Mouse (Mus musculus) CD4-positive, CD25-positive, alpha-beta regulatory T cell, adult 2 months (primary cell): ENCODE data around the gene Cwh43.

Experiments
- DNase-seq: peaks from one replicate; pipeline ENCODE4 v3.0.0-alpha.2; 2012; ENCODE audit warnings: low read depth, low spot score

Gene Cwh43

GRCm38 (mm10) chr5:73405981-73406722 lies at the start of gene Cwh43:
Gene Cwh43, plus strand, starts transcription at chr5:73406075.
- no peak for DNase-seq

GRCm38 (mm10) chr5:73359134-73359751 lies 46.6 kb upstream of the Cwh43 start:
- no peak for DNase-seq

GRCm38 (mm10) chr5:73359752-73360141 lies 46.1 kb upstream of the Cwh43 start:
- peak; percentile 24 for DNase-seq

GRCm38 (mm10) chr5:73360240-73360639 lies 45.6 kb upstream of the Cwh43 start:
- DNase-seq = no peak

- no peak for DNase-seq
These were observed 43.5 kb upstream of the Cwh43 start for GRCm38 (mm10) chr5:73362338-73362737.

GRCm38 (mm10) chr5:73362791-73363190 lies 43.1 kb upstream of the Cwh43 start:
- no peak for DNase-seq

- no peak for DNase-seq
These were observed 41.6 kb upstream of the Cwh43 start for GRCm38 (mm10) chr5:73364107-73364864.

- DNase-seq = no peak
These were observed 38.0 kb upstream of the Cwh43 start for GRCm38 (mm10) chr5:73367906-73368305.

GRCm38 (mm10) chr5:73368845-73369447 lies 36.9 kb upstream of the Cwh43 start:
- no peak for DNase-seq

GRCm38 (mm10) chr5:73369731-73370130 lies 36.1 kb upstream of the Cwh43 start:
- DNase-seq = no peak

GRCm38 (mm10) chr5:73372601-73373000 lies 33.3 kb upstream of the Cwh43 start:
- DNase-seq = no peak

GRCm38 (mm10) chr5:73373184-73373583 lies 32.7 kb upstream of the Cwh43 start:
- no peak for DNase-seq

- DNase-seq = no peak
These were observed 29.8 kb upstream of the Cwh43 start for GRCm38 (mm10) chr5:73376041-73376440.

DNA sequence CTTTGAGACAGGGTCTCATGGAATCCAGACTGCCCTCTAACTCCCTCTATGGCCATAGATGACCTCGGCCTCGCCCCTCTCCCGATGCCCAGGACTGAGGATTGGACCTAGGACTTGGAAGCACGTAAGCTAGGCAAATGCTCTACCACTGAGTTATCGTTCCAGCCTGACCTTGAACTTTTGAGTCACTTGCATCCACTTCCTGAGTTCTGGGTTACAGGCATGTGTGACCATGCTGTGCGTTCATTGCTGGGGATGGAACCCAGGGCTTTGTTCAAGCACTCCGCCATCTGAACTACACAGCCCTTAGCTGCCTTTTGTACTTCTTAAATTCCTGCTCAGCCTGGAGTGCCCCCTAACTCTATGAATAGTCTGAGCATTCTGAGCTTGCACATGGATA lies 29.4 kb upstream of the Cwh43 start:
- DNase-seq = no peak

DNA sequence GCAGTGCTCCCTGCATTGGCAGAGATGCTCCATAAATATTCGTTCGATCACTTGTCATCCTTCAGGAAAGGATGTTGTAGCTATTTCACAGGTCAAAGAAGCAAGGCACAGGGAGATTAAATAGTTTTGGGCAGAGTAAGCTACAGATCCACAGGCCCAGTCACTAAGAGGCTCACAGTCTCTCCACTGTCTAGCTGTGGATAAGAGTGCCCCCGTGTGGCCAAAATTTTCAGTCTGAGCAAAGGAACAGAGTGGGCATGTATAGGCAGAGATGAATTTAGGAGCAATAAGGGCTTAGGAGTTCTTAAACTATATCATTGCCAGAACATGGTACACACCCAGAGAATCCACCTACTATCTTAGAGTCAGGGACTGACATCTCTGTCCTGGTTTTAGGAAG lies 26.0 kb upstream of the Cwh43 start:
- peak; percentile 80 for DNase-seq

DNA sequence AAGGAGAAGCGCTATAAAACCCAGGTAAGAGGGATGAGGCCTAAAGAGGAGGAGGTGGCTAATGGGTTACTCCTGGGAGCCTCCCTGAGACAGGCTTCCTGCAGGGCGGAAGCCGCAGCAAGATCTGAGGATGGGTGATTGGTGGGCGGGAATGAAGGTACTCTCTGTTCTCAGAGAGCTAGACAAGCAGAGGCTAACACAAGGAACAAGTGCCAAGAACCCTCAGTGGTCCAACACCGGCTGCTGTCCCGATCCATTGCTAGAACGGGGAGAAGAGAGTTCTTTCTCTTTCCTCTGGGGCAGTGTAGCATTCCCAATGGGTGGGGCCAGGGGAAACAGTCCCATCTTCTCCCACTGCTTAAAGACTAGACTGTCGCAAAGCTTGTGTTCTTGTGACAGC lies 25.0 kb upstream of the Cwh43 start:
- DNase-seq = no peak

GRCm38 (mm10) chr5:73381510-73381909 lies 24.4 kb upstream of the Cwh43 start:
- DNase-seq = no peak

DNA sequence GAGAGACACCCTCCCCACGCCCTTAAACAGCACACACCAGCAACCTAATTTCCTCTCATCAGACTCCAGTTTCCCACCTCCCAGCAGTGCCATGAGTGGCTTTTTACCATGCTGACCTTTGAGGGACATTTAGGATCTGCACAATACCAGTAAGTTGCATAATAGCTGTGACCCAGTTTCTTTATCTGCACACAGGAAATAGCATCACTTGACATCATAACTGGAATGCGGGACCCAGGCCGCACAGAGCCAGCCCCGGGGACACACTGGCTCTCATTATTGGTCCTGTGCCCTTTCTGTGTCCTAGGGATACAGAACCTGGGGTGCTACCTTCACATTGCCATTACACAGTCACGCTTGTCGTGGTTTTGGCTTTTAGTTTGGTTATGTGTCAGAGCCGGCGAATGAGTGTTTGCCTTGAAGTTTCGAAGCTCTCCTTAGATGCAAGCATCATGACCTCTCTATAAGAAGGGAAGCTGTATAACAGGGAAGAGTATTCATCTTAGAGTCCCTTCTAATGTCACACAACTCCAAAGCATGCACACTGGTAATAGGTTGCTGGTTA lies 23.8 kb upstream of the Cwh43 start:
- DNase-seq = peak; percentile 28

GRCm38 (mm10) chr5:73382737-73383646 lies 22.9 kb upstream of the Cwh43 start:
- DNase-seq = peak; percentile 83

GRCm38 (mm10) chr5:73383647-73383970 lies 22.3 kb upstream of the Cwh43 start:
- DNase-seq = no peak

DNA sequence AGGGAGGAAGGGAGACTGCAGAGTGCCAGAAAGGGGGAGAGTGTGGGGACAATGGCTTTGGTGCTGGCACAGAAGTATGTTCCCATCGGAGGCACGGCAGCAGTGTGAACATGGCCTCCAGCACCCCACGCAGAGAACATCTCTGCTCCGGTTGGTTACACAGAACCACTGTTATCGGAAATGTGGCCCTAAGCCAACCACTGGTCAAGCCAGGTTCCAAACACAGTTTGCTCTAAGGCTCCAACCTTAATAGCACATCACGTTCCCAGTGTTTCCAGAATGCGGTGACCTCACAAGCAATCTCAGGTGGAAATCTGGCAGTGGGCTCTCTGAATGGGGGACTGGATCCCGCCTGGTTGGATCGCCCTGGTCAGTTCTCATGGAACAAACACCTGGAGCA lies 12.8 kb upstream of the Cwh43 start:
- no peak for DNase-seq
